Mouse (Mus musculus) kidney, adult 8-10 months (tissue): ENCODE data around the gene Zfp979.
"Not testable (repeated sequence)": the region's sequence is repeated elsewhere in the genome, so short reads cannot be mapped to it uniquely, and the experiment has no call there.

ENCODE experiments used
- DNase-seq, 2 experiments: peaks; one replicate each; pipeline ENCODE4 v3.0.0; 2022

Zfp979 gene

DNA sequence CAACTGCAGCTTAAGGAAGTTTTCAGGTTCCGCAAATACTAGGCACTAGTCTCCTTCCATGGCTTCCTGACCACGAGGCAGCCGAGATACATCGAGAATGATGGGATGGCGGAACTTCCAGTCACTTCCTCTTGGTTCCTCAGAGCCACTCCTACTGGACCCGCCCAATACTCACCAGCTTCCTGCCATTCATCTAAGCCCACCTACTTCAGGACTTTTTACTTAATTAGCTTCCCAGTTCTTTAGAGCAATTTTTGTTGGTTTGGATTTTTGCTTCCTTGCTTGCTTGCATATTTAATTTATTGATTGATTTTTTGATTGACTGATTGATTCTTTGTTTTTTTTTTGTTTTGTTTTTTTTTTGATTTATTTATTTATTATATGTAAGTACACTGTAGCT lies at the start of gene Zfp979:
Zfp979 (minus strand) TSS at position 101 of the 400 bp plus-strand sequence.
- not testable (repeated sequence) for DNase-seq

DNA sequence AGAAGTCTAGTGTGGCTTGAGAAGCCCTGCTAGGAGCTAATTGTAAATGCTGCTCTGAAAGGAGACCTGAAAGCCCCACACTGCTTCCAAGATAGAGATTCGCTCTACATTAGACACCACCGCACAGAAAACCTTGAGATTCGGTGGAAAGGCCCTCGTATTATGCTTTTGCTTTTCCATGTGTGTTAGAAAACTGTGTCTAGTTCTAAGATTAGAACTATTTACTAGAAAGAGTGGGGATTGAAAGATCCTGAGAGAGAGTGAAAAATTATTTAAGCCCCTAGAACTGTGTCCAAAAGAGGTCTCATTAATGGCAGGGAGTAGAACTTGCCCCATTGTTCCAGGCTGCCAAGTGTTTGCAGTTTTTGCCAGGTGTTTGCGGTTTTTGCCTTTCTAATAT lies 12.9 kb upstream of the Zfp979 start:
- not testable (repeated sequence) for DNase-seq

DNA sequence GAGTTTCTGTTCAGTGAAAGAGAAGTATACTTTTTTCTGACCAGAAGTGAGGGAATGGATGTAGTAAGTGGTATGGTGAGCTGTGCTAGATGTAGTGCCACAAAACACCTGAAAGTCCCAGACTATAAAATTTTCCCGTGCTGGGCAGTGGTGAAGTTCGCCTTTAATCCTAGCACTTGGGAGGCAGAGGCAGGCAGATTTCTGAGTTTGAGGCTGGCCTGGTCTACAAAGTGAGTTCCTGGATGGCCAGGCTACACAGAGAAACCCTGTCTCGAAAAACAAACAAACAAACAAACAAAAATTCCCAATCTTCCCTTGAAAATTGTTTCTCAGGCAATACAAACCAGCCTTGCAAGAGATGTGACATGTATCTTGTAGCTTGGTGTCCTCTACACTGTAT lies 5.1 kb upstream of the Zfp979 start:
- not testable (repeated sequence) for DNase-seq

DNA sequence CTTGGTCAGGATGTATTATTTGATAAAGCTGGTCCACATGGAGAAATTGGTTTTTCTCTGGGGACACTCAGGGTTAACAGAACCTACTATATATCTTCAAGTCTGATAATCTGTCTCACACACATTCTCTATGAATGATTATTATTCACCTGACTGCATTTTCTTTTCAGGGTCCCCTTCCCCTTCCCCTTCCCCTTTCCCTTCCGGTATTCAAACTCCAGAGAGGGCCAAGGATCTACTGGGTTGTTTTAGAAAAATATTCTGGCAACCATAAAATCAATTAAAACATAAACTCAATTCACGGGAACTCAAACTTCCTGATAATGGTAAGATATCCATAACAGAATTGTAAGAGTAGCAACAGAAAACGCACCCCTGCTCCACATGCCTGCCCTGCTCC lies 381 bp downstream of the Zfp979 start:
- not testable (repeated sequence) for DNase-seq

DNA sequence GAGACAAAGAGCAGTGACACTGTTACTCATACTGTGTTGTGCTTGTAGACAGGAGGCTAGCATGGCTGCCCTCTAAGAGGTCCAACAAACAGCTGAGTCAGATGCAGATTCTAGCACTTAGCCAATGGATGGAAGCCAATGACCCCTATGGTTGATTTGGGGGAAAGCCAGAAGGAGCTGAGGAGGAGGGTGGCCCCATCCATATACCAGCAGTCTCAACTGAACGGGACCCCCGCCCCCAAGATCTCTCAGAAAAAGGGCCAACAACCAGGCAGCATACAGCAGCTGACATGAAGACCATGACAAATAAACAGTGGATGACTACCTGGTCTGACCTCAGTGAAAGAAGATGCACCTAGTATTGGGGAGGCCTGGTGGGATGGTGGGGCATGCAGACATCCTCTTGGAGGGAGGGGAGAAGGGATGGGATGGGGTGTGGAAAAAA lies 8.5 kb downstream of the Zfp979 start:
- DNase-seq, result not testable (repeated sequence)

DNA sequence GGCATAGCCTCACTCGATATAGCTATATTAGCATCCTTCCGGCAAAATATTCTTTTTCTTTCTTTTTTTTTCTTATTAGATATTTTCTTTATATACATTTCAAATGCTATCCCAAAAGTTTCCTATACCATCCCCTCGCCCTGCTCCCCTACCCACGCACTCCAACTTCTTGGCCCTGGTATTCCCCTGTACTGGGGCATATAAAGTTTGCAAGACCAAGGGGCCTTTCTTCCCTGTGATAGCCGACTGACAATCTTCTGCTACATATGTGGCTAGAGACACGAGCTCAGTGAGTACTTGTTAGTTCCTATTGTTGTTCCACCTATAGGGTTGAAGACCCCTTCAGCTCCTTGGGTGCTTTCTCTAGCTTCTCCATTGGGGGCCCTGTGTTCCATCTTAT lies 35.8 kb downstream of the Zfp979 start:
- not testable (repeated sequence) for DNase-seq

DNA sequence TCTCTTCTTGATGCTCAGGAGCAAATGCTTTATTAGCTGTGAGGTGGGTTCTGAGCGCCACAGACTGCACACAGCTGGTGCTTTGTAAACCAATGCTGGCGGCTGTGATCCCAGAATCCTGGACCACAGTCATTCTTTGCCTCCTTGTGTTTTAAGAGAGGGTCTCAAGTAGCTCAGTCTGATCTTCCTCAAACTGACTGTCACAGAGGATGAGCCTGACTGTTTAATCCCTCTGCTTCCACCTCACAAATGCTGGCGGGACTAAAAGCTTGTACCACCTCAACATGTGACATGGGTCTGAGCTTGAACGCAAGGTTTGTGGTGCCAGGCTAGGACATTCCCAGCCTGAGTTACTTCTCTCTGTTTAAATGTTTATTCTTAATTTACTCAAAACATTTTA lies 36.8 kb downstream of the Zfp979 start:
- DNase-seq, result no peak

DNA sequence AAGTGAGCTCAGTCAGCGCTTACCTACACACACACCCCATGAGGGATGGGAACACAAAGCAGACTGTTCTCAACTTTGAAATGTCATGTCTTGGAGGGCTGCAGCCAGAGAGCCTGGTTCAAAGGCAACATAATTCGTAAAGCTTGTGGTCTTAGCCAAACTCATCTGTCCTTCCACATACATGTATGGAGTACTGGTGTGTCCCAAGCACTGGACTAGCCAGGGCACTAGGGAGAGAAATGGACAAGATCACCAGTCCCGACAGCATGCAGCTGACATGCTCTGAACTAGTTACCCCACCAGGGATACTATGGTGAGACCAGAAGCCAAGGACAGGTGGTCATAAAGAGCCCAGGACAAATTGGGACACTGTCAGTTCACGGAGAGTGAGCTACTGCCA lies 38.5 kb downstream of the Zfp979 start:
- DNase-seq, result no peak

DNA sequence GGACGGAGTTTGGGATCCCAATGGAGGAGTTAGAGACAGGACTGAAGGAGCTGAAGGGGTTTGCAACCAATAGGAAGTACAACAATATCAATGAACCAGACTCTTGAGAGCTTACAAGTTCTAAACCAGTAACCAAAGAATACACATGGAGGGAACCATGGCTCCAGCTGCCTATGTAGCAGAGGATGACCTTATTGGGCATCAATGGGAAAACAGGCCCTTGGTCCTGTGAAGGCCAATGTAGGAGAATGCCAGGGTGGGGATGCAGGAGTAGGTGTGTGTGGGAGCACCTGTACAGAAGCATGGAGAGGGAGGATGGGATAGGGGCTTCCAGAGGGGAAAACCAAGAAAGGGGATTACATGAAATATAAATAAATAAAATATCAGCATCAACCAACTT lies 40.4 kb downstream of the Zfp979 start:
- DNase-seq, result no peak

DNA sequence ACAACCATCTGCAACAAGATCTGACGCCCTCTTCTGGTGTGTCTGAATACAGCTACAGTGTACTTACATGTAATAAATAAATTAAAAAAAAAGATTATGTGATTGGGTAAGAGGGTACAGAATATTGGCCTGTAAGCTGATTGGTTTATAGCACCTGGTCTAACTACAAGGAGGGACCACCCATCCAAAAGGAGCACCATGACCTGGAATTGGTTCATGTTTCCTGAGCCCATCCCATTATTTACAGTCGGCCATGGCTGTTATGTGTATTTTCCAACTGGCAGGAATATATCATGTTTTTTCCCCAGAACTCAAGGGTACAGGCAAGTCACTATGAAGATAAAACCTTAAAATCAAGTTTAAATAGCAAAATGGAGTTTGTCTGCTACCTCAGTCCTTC lies 43.5 kb downstream of the Zfp979 start:
- DNase-seq, result no peak

DNA sequence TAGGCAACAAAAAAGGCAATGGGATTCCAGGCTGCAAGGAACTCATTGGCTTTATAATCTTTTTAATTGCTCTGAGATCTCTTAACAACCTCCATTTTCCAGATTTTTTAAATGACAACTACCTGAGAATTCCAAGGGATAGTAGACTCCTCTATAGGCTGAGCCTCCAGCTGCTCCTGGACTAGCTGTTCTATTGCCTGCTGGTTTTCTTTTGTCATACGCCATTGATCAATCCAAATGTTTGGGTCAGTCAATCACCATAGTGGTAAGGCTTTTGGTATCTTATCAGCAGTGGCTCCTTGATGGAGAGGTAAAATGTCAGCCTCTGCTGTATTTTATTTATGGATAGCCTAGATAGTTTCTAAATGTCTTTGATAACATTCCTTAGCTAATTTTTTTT lies 44.6 kb downstream of the Zfp979 start:
- DNase-seq, result no peak

DNA sequence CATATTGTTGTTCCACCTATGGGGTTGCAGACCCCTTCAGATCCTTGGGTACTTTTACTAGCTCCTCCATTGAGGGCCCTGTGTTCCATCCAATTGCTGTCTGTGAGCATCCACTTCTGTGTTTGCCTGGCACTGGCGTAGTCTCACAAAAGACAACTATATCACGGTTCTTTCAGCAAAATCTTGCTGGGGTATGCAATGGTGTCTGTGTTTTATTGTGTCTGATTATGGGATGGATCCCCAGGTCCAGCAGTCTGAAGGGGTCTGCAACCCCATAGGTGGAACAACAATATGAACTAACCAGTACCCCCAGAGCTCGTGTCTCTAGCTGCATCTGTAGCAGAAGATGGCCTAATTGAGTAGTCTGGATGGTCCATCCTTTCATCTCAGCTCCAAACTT lies 47.7 kb downstream of the Zfp979 start:
- not testable (repeated sequence) for DNase-seq

DNA sequence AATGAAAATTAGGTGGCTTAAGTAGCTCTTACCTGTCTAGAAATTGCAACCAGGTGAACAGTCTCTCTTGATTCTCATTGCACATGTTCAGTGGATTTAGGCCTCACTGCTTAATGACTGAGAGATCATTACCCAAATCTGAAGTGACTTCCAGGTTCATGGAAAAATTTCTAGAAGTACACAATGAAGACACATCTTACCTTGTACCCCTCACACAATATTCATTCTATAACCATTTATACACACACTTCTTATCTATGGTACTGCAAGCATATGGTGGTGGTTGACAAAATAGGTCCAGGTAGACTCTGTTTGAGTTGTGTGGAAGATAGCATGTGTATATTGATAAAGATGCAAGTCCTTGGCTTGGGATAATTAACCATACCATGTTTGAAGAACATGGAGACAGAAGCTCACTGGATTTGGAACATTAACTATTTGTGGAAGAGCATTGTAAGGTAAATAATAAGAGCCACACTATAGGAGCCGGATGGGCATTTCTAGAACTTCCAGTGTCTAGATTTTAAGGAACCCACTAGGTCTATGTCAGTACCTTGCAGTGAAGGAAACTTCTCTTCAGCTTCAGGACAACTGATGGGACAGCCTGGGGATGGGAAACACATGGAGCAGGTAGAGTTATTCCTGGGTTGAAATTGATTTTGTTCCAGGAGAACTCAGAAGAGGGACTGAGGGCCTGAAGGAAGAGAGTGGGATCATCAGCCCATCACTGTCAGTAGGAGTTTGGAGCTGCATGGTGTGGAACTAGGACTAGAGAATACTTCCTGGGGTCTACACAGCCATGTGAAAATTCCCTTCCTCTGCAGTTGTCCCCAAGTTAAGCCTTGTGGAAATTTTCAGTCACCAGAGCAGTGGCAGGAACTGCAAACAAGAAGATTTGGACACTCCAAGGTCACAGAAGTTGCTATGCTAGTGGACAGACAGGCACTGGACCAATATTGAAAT lies 55.5 kb downstream of the Zfp979 start:
- no peak for DNase-seq

DNA sequence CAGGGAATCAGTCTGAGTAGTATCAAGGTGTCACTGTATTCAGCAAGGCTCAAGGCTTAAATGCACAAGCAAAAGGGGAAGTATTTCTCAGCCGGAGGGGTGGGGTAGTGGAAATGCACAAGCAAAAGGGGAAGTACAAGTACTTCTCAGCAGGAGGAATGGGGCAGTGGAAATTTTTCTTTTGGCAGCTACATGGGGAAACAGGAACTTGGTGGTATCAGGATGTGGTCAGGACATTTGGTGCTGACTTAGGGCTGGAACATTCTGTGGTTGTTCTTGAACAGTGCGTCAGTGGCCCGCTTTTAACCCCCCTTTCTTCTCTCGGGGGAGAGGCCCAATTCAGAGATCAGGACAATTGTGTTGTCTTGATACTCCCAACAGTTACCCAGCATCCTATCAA lies 62.9 kb downstream of the Zfp979 start:
- not testable (repeated sequence) for DNase-seq

DNA sequence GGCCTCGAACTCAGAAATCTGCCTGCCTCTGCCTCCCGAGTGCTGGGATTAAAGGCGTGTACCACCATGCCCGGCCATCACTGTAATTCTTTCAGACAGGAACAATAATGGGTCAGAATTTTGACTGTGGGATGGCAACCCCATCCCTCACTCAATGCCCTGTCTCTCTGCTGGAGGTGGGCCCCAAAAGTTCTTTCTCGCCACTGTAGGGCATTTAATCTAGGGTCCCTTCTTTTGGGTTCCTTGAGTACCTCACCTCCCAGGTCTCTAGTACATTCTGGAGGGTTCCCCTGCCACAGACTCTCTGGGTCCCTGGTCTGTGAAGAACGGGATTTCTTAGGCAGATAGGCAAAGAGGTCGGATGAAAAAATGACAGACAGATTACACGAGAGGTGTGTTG lies 71.2 kb downstream of the Zfp979 start:
- DNase-seq, result not testable (repeated sequence)

DNA sequence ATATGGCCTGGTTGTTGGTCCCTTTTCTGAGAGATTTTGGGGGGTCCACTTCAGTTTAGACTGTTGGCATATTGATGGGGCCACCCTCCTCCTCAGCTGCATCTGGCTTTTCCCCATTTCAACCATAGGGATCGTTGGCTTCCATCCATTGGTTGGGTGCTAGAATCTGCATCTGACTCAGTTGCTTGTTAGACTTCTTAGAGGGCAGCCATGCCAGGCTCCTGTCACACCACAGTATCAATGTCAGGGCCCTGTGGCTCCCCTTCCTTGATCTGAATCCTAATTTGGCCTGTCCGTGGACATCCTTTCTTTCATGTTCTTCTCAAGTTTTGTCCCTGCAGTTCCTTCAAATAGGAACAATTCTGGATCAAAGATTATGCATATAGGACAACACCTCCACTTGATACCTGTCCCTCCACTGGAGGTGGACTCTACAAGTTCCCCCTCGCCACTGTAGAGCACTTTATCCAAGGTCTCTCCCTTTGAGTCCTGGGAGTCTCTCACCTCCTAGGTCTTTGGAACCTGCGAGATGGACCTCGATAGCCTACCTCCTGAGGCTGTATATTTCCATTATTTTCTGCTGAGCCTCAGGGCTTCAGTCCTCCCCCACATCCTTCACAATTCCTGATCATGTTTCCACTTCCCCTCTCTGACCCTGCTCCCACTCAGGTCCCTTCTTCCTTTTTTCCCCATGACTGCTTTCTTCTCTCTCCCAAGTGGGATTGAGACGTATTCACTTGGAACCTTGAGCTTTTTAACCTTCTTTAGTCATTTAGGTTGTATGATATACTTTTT lies 76.7 kb downstream of the Zfp979 start:
- no peak for DNase-seq
